Mouse (Mus musculus) neural tube, postnatal 0 days (tissue): ENCODE data around the gene Cyb561d2. TPM values are rescaled to one million over a fixed set of nuclear protein-coding genes. Genes with fewer than 3 reads are reported as not detected.

Source experiments
- polyA plus RNA-seq: library from polyadenylated mRNA; unstranded; fragments of >200 nt; fragmentation: Nextera tagmentation; extraction: Ambion mirVana; gene quantifications from 2 replicates; pipeline ENCODE4 v1.2.1, GENCODE M21; 2015

Cyb561d2 gene
- polyA plus RNA-seq, result 64.1 and 65.4 TPM in 2 replicates

GRCm38 (mm10) chr9:107541474-107542351 is at the start of gene Cyb561d2, which contains the start of gene Nprl2:
Gene Cyb561d2, minus strand, starts transcription at chr9:107542193.
Gene Nprl2, plus strand, starts transcription at chr9:107542226.

DNA sequence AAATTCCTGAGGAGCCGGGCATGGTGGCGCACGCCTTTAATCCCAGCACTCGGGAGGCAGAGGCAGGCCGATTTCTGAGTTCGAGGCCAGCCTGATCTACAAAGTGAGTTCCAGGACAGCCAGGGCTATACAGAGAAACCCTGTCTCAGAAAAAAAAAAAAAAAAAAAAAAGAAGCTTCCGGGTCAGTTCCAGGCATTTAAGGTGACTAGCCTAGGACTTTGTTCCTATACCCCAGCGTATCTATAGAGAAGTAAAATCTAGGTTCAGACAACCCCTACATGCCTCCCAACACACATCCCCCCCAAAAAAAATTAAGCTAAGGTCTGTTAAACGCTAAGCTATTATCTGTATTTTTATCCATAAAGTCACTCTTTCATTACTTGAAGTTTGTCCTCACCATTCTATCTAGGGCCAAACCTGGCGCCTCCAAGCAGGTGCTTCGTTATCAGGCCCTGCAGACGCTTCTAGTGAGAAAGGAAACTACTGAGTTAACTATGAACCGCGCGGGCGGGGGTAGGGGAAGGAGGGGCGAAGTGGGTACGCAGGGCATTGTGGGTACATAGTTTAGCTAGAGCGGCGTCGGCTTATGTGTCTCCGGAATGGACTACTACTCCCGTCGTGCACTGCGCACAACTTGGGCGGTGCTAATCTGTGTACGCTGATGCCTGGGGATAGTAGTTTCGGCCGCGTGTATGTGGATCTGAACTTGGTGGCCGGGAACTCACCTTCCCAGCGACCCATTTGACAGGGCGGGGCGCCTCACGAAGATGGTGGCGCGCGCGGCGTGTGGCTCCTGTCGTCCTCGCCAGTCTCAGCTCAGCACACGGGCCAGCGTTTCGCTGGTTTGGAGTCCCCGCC is 45.2 kb upstream of the Cyb561d2 start, which contains the start of gene Ifrd2:
Ifrd2 (plus strand) TSS at position 669 of the 859 bp plus-strand sequence.

DNA sequence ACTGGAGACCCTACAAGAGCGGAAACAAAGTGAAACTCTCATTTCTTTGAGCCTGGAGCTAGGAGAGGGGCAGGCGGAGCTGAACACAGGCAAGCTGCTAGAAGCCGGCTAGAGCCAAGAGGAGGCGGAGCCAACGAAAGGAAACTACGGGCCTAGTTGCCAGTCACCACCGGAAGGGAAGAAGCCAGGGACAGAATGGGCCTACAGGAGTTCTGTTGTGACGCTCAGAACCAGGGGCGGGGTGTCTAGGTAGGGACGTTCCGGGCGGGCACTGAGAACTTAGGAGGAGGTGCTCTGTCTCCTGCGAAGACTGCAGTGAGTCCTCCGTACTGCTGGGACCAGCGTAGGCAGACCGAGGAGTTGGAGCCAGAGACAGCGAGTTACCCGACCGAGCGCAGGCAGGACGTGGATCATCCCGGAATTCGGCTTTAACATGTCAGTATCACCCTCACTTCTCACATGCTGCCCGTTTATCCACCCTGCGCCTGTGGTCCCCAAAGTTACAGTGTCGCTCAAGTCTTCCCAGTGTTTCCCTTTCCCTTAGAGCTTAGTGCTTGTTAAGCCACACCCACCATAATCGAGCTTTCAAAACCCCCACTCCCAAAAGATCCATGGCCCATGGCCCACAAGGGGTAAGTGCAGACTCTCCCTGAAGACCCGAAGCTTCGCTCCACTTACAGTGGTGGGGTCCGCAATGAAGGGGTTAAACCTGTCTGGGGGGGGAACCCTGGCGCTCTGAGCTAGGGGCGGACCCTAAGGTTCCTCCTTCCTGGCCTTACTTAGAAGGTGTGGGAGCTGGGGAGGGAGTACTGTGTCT is 38.7 kb upstream of the Cyb561d2 start, which contains the start of gene Hyal3:
Hyal3 (plus strand) TSS at position 318 of the 817 bp plus-strand sequence.

GRCm38 (mm10) chr9:107578587-107578986 is 36.6 kb upstream of the Cyb561d2 start, which contains the start of gene Naa80:
Gene Naa80, plus strand, starts transcription at chr9:107578887.

GRCm38 (mm10) chr9:107576357-107577107 is 34.5 kb upstream of the Cyb561d2 start, which contains the start of gene Hyal1:
Gene Hyal1, plus strand, starts transcription at chr9:107576927.

DNA sequence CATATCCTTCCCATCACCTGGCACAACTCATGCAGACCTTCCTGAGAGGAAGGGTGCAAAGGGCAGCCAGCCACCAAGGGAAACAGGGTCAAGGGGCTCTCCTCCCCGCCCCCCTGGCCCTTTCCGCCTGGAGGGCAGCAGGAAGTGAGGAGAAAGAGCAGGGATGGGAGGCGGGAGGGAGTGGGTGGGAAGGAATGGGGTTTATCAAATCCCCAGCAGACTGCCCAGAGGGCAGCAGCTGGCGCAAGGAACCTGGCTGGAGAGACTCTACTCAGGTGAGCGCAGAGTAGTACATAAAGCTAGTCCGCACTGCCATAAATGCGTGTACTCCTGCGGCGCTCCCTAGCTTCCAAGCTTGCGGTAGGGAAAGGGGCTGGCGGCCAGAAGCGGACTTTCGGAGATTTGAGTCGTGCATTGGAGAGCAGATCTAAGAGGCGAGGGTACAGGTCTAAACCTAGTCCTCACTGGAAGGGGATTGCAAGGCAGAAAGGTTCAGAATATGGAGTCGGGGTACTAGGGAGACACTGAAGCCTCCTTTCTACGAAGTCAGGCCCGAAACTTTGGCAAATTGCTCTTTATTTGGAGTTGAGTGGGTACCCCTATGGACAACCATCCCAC is 25.8 kb upstream of the Cyb561d2 start, which contains the start of gene Hyal2:
Hyal2 (plus strand) TSS at position 244 of the 618 bp plus-strand sequence.

GRCm38 (mm10) chr9:107563029-107563581 is 21.1 kb upstream of the Cyb561d2 start, which contains the start of gene Tusc2:
Gene Tusc2, plus strand, starts transcription at chr9:107563255.

GRCm38 (mm10) chr9:107551117-107551889 is 9.3 kb upstream of the Cyb561d2 start, which contains the start of gene Rassf1:
Gene Rassf1, plus strand, starts transcription at chr9:107551555.

GRCm38 (mm10) chr9:107547026-107547425 is 5.0 kb upstream of the Cyb561d2 start, which contains the start of gene Zmynd10:
Gene Zmynd10, plus strand, starts transcription at chr9:107547298.

GRCm38 (mm10) chr9:107533791-107534407 is 8.1 kb downstream of the Cyb561d2 start, which contains the start of gene Tmem115:
Gene Tmem115, plus strand, starts transcription at chr9:107533945.

Other genes starting within 250 kb of the Cyb561d2 start
- gene Cish, start 246.2 kb downstream of the Cyb561d2 start, polyA plus RNA-seq, result 7.0 and 8.6 TPM in 2 replicates
- 16.1 and 18.6 TPM in 2 replicates for gene Hemk1, start 203.8 kb downstream of the Cyb561d2 start, polyA plus RNA-seq
- 8.6 and 8.8 TPM in 2 replicates for gene 6430571L13Rik, start 201.6 kb downstream of the Cyb561d2 start, polyA plus RNA-seq
- gene Cacna2d2, start 142.6 kb downstream of the Cyb561d2 start, polyA plus RNA-seq, result 8.8 and 11.5 TPM in 2 replicates
- 48.4 and 50.3 TPM in 2 replicates for gene Tmem115, start 8.2 kb downstream of the Cyb561d2 start, polyA plus RNA-seq
- gene Nprl2, start within 50 bp of the Cyb561d2 start, polyA plus RNA-seq, result 57.7 and 63.8 TPM in 2 replicates
- gene Zmynd10, start 5.1 kb upstream of the Cyb561d2 start, polyA plus RNA-seq, result 2.3 and 2.8 TPM in 2 replicates
- gene Rassf1, start 9.4 kb upstream of the Cyb561d2 start, polyA plus RNA-seq, result 33.1 and 41.1 TPM in 2 replicates
- gene Tusc2, start 21.1 kb upstream of the Cyb561d2 start, polyA plus RNA-seq, result 121 and 123 TPM in 2 replicates
- 40.8 and 41.1 TPM in 2 replicates for gene Hyal2, start 25.8 kb upstream of the Cyb561d2 start, polyA plus RNA-seq
- gene Hyal1, start 34.7 kb upstream of the Cyb561d2 start, polyA plus RNA-seq, result 5.3 and 5.8 TPM in 2 replicates
- gene Naa80, start 36.7 kb upstream of the Cyb561d2 start, polyA plus RNA-seq, result 19.3 and 21.4 TPM in 2 replicates
- gene Hyal3, start 38.6 kb upstream of the Cyb561d2 start, polyA plus RNA-seq, result 1.8 and 2.2 TPM in 2 replicates
- gene Ifrd2, start 45.4 kb upstream of the Cyb561d2 start, polyA plus RNA-seq, result 10.7 and 15.2 TPM in 2 replicates
- gene Sema3b, start 67.0 kb upstream of the Cyb561d2 start, polyA plus RNA-seq, result 8.4 and 9.7 TPM in 2 replicates
- 303 and 324 TPM in 2 replicates for gene Gnai2, start 93.2 kb upstream of the Cyb561d2 start, polyA plus RNA-seq
- 54.2 and 66.6 TPM in 2 replicates for gene Slc38a3, start 127.3 kb upstream of the Cyb561d2 start, polyA plus RNA-seq
- gene Gnat1, start 137.5 kb upstream of the Cyb561d2 start, polyA plus RNA-seq, result 3.0 and 4.8 TPM in 2 replicates
- 8.0 and 9.4 TPM in 2 replicates for gene Sema3f, start 168.3 kb upstream of the Cyb561d2 start, polyA plus RNA-seq
- 136 and 143 TPM in 2 replicates for gene Rbm5, start 228.8 kb upstream of the Cyb561d2 start, polyA plus RNA-seq